Mouse (Mus musculus) stomach, embryonic 15.5 days (tissue): ENCODE data around the gene Aadat. TPM values are rescaled to one million over a fixed set of nuclear protein-coding genes. Genes with fewer than 3 reads are reported as not detected.
"Not testable (repeated sequence)": the region's sequence is repeated elsewhere in the genome, so short reads cannot be mapped to it uniquely, and the experiment has no call there.

Experiments used
- ATAC-seq: fragments of 200-750 bp; cut with Nextera tagmentation; 2 replicates; pipeline ENCODE4 v1.8.0; 2017; ENCODE audit warnings: low read depth, moderate number of reproducible peaks, moderate TSS enrichment; ENCODE audit not compliant: insufficient read depth, low FRiP score
- H3K27ac ChIP-seq: fragments of 300-500 bp; sonication (generic); 2 replicates; pipeline ENCODE4 v1.5.1; 2015; ENCODE audit warnings: mild to moderate bottlenecking, inconsistent platforms
- H3K27me3 ChIP-seq: fragments of 300-500 bp; sonication (generic); replicated peaks from 2 replicates; pipeline ENCODE4 v1.6.1; 2015; ENCODE audit warnings: inconsistent platforms
- H3K36me3 ChIP-seq: fragments of 300-500 bp; sonication (generic); 2 replicates; pipeline ENCODE4 v1.6.1; 2015; ENCODE audit warnings: inconsistent platforms
- H3K4me1 ChIP-seq: fragments of 300-500 bp; sonication (generic); 2 replicates; pipeline ENCODE4 v1.6.1; 2015; ENCODE audit warnings: inconsistent platforms
- H3K4me2 ChIP-seq: fragments of 300-500 bp; sonication (generic); 2 replicates; pipeline ENCODE4 v1.6.1; 2015; ENCODE audit warnings: mild to moderate bottlenecking, inconsistent platforms
- H3K4me3 ChIP-seq: fragments of 300-500 bp; sonication (generic); replicated peaks from 2 replicates; pipeline ENCODE4 v1.5.1; 2015; ENCODE audit warnings: inconsistent platforms
- H3K9ac ChIP-seq: fragments of 300-500 bp; sonication (generic); 2 replicates; pipeline ENCODE4 v1.6.1; 2015; ENCODE audit warnings: inconsistent platforms
- H3K9me3 ChIP-seq: fragments of 300-500 bp; sonication (generic); 2 replicates; pipeline ENCODE4 v1.6.1; 2016; ENCODE audit warnings: inconsistent platforms
- WGBS: fragments of 180-500 bp; shearing (Covaris S2); methylation state at CpG from one replicate; pipeline ENCODE4 v1.1.7; 2015; 5-methylcytosine and 5-hydroxymethylcytosine counted together
- polyA plus RNA-seq: library from polyadenylated mRNA; unstranded; fragments of >200 nt; fragmentation: Nextera tagmentation; extraction: Ambion mirVana; gene quantifications from 2 replicates; pipeline ENCODE4 v1.2.1, GENCODE M21; 2015

Aadat gene
- polyA plus RNA-seq, 1 experiment from 2014 or later: 0.73 TPM

DNA sequence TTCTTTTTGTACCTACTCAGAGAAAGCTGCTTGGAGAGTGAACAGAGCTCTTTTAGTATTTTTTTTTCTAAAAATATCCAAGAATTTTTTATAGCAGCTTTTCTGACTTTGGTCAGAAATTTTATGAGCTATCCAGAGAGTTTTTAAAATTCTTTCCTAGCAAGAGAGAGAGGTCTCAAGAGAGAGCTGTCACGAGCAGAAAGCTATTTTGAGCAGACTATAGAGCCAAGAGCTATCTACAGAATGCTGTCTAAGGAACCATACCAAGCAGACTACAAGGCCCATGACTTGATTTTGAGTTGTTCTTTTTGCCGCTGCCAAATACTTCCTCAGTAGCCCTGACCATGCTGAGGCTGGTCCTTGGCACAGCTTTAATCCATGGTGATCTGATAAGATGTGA is 77.6 kb downstream of the Aadat start:
- Histone ChIP-seq H3K9ac (no peak overlapping the region), H3K27ac (no peak overlapping the region), H3K4me2 (no peak overlapping the region), H3K36me3 (no peaks in the 10 kb centered on the region), H3K4me3 (no peak overlapping the region), H3K4me1 (no peaks in the 10 kb centered on the region), H3K9me3 (no peaks in the 10 kb centered on the region), H3K27me3 (no peaks in the 10 kb centered on the region)
- ATAC-seq: no peak
- 65% methylated on average over 2 of the region's 2 CpGs for WGBS

DNA sequence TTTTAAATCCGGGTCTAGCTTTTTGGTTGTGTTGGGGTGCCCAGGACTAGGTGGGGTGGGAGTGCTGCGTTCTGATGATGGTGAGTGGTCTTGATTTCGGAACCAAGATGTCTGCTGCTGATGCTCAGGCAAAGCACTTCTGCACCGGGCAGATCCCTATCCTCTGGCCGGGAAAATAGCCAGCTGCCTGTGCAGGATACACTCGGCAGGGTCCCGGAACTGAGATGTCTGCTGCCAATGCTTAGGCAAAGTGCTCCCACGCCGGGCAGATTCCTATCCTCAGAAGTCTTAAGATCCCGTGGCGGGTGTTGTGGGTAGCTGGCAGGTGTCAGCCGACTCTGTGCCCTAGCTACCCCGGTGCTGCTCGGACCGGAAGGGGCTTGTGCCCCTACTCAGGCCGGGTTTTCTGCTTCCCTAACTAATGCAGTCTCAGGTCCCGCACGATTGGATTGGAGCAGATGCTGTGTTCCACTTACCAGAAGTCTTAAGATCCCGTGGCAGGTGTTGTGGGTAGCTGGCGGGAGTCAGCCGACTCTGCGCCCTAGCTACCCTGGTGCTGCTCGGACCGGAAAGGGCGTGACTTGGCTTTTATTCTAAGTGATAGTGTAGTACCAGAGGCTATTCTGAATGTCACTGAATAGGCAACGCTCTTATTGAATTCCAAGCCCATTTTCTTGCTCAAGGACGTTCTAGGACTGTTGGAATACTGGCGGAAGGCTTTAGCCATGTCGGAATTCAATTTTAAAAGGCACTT is 85.8 kb downstream of the Aadat start:
- H3K4me1 ChIP-seq, ATAC-seq, H3K9ac ChIP-seq, H3K9me3 ChIP-seq, H3K27ac ChIP-seq, H3K4me3 ChIP-seq, H3K27me3 ChIP-seq, H3K36me3 ChIP-seq, H3K4me2 ChIP-seq: not testable (repeated sequence)
- WGBS: 85% methylated on average over 29 of the region's 29 CpGs

DNA sequence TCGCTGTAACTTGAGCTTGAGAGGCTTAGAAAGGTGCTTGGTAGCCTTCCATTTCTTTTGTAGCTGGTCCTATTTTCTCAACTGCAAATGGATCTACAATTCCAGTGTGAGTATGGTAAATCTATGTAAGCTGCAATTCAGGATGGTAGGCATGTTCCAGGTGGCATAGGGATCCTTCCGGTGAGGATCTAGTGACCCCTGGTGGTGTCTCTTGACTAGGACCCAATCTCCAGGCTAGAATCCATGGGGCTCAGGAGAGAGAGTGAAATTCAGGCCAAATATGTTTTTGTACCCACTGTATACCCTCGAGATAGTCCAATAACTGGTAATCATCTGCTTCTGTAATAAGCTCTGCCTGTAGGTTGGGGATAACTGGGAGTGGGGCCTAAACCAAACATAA is 89.0 kb downstream of the Aadat start:
- ATAC-seq: no peak
- Histone ChIP-seq H3K36me3 (no peaks in the 10 kb centered on the region), H3K9ac (no peak overlapping the region), H3K9me3 (no peaks in the 10 kb centered on the region), H3K4me1 (no peaks in the 10 kb centered on the region), H3K4me3 (no peak overlapping the region), H3K27me3 (no peaks in the 10 kb centered on the region), H3K4me2 (no peak overlapping the region), H3K27ac (no peak overlapping the region)
- 69% methylated on average over 3 of the region's 3 CpGs for WGBS

Other genes starting within 250 kb of the Aadat start
- gene Gm10283, start 2.7 kb upstream of the Aadat start, polyA plus RNA-seq: not detected in 2 replicates
- 0.92 and 0.94 TPM in 2 replicates for gene Mfap3l, start 126.9 kb downstream of the Aadat start, polyA plus RNA-seq